Mouse (Mus musculus) limb, embryonic 12.5 days (tissue): ENCODE results near the gene Nmrk1. TPM values are rescaled to one million over a fixed set of nuclear protein-coding genes. Genes with fewer than 3 reads are reported as not detected.
"Not testable (repeated sequence)": the region's sequence is repeated elsewhere in the genome, so short reads cannot be mapped to it uniquely, and the experiment has no call there.

Experiments
- ATAC-seq: fragments of 200-750 bp; cut with Nextera tagmentation; 2 replicates; pipeline ENCODE4 v1.8.0; 2017; ENCODE audit warnings: low read depth, moderate TSS enrichment; ENCODE audit not compliant: insufficient number of reproducible peaks, insufficient read depth, low FRiP score, low TSS enrichment
- H3K27ac ChIP-seq: fragments of 300-500 bp; sonication (generic); 2 replicates; pipeline ENCODE4 v1.5.1; 2016; ENCODE audit warnings: mild to moderate bottlenecking, moderate library complexity
- H3K27me3 ChIP-seq: fragments of 300-500 bp; sonication (generic); 2 replicates; pipeline ENCODE4 v1.6.1; 2016; ENCODE audit warnings: mild to moderate bottlenecking, moderate library complexity
- H3K36me3 ChIP-seq: fragments of 300-500 bp; sonication (generic); 2 replicates; pipeline ENCODE4 v1.6.1; 2016; ENCODE audit warnings: mild to moderate bottlenecking, moderate library complexity
- H3K4me1 ChIP-seq: fragments of 300-500 bp; sonication (generic); replicated peaks from 2 replicates; pipeline ENCODE4 v1.6.1; 2016
- H3K4me2 ChIP-seq: fragments of 300-500 bp; sonication (generic); 2 replicates; pipeline ENCODE4 v1.6.1; 2016; ENCODE audit warnings: mild to moderate bottlenecking, moderate library complexity
- H3K4me3 ChIP-seq: fragments of 300-500 bp; sonication (generic); replicated peaks from 2 replicates; pipeline ENCODE4 v1.5.1; 2016; ENCODE audit warnings: mild to moderate bottlenecking
- H3K9ac ChIP-seq: fragments of 300-500 bp; sonication (generic); replicated peaks from 2 replicates; pipeline ENCODE4 v1.6.1; 2016; ENCODE audit warnings: mild to moderate bottlenecking, moderate library complexity
- H3K9me3 ChIP-seq: fragments of 300-500 bp; sonication (generic); 2 replicates; pipeline ENCODE4 v1.6.1; 2016; ENCODE audit warnings: mild to moderate bottlenecking, moderate library complexity
- WGBS: fragments of 180-500 bp; shearing (Covaris S2); methylation state at CpG from one replicate; pipeline ENCODE4 v1.1.7; 2016; 5-methylcytosine and 5-hydroxymethylcytosine counted together
- polyA plus RNA-seq: library from polyadenylated mRNA; unstranded; fragments of >200 nt; fragmentation: Nextera tagmentation; extraction: Ambion mirVana; gene quantifications from 2 replicates; pipeline ENCODE4 v1.2.1, GENCODE M21; 2016

Nmrk1 gene
- 11.2 and 11.8 TPM in 2 replicates for polyA plus RNA-seq

DNA sequence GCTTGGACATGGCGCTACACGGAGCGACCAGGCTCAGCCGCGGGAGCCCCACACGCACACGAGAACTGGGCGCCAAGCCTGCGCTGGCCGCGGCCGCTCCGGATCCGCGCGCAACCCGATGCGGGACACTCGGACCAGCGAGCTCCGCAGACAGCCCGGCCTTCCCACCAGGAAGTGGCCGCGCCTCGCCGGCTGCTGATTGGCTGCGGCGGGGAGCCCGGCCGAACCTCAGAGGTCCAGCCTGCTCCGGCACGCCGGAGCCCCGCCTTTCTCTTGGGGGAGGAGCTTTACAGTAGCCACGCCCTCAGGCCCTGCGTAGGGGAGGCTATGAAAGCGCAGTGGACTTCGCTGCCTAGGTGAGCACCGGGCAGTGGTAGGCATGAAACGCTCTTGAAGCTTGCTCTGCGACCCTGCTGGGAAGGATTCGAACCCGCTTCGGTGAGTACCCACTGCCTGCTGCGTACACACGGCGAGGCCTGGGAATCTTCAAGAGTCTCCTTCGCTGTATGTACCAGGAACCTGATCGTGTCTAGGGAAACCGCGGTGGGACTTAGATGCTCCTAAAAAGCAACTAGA is at the start of gene Nmrk1, which contains the start of gene Ostf1:
Gene Nmrk1 (plus strand): TSS at position 307 of the 576 bp plus-strand sequence.
Gene Ostf1 (minus strand): TSS at position 180 of the 576 bp plus-strand sequence.
- peak; percentile 94 for ATAC-seq
- peak within 1 kb of the TSS; percentile 76 for H3K4me3 ChIP-seq

DNA sequence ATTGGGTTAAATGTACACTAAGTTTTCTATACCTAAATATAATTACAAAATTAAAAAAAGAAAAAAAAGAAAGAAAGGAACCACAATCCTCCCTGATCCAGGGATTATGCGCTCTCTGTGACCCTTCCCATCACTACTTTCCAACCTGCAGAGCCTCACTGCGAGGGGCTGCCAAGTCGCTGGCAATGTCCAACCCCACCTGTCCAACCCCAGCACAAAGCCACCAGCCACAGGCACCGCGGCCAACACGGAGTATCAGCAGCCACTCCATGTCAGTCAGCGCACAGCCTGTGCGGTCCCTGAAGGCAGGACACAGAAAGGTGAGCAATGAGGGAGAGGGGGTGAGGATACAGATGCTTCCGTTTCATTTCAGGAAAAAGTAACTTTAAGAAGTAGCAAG is 49.5 kb upstream of the Nmrk1 start:
- Histone ChIP-seq H3K4me2 (no peak overlapping the region), H3K9ac (no peak overlapping the region), H3K9me3 (no peaks in the 10 kb centered on the region), H3K4me3 (no peak overlapping the region), H3K36me3 (peaks cover 4% of the 10 kb centered on the region; the same call in 1 of the 2 replicates), H3K4me1 (peaks cover 29% of the 10 kb centered on the region), H3K27me3 (no peaks in the 10 kb centered on the region), H3K27ac (no peak overlapping the region)
- ATAC-seq, result no peak
- WGBS, result 89% methylated on average over 9 of the region's 9 CpGs

More for the DNA sequence above, at the start of gene Nmrk1, which contains the start of gene Ostf1:
- H3K4me2 ChIP-seq, result peak within 1 kb of the TSS; percentile 90
- 0 out of 2 replicates have a peak, but pooled peaks cover 3% of the 10 kb centered on the region for H3K27me3 ChIP-seq
- peaks cover 17% of the 10 kb centered on the region for H3K4me1 ChIP-seq
- H3K27ac ChIP-seq, result peak within 1 kb of the TSS; percentile 76
- 1% methylated on average over 45 of the region's 51 CpGs for WGBS
- peak within 1 kb of the TSS; percentile 67 for H3K9ac ChIP-seq
- no peaks in the 10 kb centered on the region for H3K36me3 ChIP-seq
- H3K9me3 ChIP-seq, result no peaks in the 10 kb centered on the region

DNA sequence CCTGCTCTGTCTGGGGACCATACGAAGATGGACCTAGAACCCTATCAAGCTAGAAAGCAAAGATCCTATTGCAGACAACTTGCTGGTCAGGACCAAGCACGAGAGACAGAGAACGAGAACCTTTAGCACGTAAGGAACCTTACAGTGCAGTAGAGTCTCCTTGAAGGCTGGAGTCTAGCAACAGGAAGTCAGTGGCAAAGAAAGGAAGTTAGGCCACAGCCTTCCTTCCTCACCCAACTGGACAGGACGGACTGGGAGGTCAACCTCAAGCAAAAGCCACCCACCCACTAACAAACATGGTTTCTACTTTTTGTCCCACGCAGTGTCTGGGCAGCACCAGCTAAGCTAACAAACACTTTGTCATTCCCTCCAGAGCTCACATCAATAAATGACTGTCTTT is 48.9 kb upstream of the Nmrk1 start:
- Histone ChIP-seq H3K36me3 (peaks cover 4% of the 10 kb centered on the region; the same call in 1 of the 2 replicates), H3K9me3 (no peaks in the 10 kb centered on the region), H3K27me3 (no peaks in the 10 kb centered on the region), H3K4me1 (peaks cover 27% of the 10 kb centered on the region), H3K4me3 (no peak overlapping the region), H3K4me2 (no peak overlapping the region), H3K9ac (no peak overlapping the region), H3K27ac (no peak overlapping the region)
- 84% methylated on average over 6 of the region's 6 CpGs for WGBS
- no peak for ATAC-seq

DNA sequence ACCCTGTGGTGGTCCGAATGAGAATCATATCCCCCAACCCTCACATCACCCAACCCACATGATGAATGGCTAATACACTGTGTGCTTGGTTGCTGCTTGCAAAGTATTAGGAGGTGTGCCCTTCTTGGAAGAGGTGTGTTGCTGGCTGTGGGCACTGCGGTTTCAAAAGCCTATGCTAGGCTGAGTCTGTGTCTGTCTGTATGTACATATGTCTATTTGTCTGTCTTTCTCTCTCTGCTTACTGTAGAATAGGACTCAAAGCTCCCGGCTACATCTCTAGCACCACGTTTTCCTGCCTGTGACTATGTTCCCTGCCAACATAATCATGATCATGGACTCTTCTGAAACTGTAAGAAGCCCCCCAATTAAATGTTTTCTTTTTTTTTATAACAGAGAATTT is 48.0 kb upstream of the Nmrk1 start:
- H3K27ac ChIP-seq, result no peak overlapping the region
- ATAC-seq, result no peak
- H3K4me1 ChIP-seq, result peaks cover 19% of the 10 kb centered on the region
- 85% methylated on average over 4 of the region's 4 CpGs for WGBS
- H3K4me2 ChIP-seq, result no peak overlapping the region
- H3K4me3 ChIP-seq, result no peak overlapping the region
- H3K9ac ChIP-seq, result no peak overlapping the region
- H3K27me3 ChIP-seq, result no peaks in the 10 kb centered on the region
- no peaks in the 10 kb centered on the region for H3K9me3 ChIP-seq
- peaks cover 4% of the 10 kb centered on the region; the same call in 1 of the 2 replicates for H3K36me3 ChIP-seq

DNA sequence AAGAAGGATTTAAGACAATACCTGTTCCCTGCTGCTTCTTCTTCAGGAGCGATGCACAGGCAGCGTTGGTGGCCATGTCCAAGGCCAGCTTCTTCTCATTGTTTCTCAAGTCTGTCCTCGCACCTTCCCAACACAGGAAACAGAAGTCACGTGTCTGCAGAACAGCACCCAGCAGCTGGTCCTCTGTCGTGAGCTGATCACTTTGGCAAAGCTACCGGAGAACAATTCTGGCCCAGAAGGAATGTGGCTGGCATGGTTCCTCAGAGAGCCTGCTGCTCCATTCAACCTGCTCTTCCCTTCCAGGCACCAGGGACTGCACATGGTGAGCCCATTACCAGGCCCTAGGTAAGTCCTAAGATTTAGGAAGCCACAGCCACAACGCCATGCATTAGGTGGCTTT is 47.1 kb upstream of the Nmrk1 start:
- 93% methylated on average over 7 of the region's 7 CpGs for WGBS
- Histone ChIP-seq H3K4me2 (no peak overlapping the region), H3K9ac (no peak overlapping the region), H3K27ac (no peak overlapping the region), H3K9me3 (no peaks in the 10 kb centered on the region), H3K4me3 (no peak overlapping the region), H3K36me3 (peaks cover 4% of the 10 kb centered on the region; the same call in 1 of the 2 replicates), H3K4me1 (peaks cover 16% of the 10 kb centered on the region), H3K27me3 (no peaks in the 10 kb centered on the region)
- ATAC-seq, result no peak

DNA sequence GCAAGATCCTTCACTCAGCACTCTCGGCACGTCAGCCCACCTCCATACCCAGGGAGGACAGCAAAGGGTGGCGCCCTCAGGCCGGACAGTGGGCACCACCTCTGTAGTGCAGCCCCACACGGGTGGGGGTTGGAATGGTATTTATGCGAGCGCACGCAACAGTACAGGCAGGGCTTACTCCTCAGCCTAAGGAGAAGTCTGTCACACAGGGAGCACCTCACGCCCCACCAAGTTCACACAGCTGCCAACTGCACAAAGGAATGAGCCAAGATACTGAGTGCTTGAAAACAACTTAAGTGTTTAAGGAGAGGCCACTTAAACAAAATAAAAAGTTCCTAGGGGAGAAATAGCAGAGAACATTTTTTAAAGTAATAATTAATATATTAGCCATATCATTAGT is 44.6 kb upstream of the Nmrk1 start:
- ATAC-seq, result no peak
- Histone ChIP-seq H3K9me3 (no peaks in the 10 kb centered on the region), H3K36me3 (no peaks in the 10 kb centered on the region), H3K4me1 (peaks cover 29% of the 10 kb centered on the region), H3K9ac (no peak overlapping the region), H3K4me3 (no peak overlapping the region), H3K27ac (0 out of 2 replicates have a peak overlapping the region, but pooled peaks have one; percentile 31), H3K27me3 (no peaks in the 10 kb centered on the region), H3K4me2 (no peak overlapping the region)
- whole genome bisulfite sequencing, result 80% methylated on average over 9 of the region's 9 CpGs

DNA sequence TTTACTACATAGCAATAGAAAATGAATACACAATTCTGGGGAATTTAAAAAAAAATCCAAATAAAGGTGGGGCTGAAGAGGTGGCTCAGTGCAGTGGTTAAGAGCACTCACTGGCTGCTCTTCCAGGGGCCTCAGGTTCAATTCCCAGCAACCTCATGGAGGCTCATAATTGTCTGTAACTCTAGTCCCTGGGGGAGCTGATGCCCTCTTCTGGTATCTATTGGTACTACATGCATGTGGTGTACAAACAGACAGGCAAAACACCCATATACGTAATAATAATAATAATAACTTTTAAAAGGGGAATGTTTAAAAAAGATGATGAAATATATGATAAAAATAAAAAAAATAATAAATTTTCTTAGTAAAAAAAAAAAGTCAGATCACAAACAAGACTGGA is 43.5 kb upstream of the Nmrk1 start:
- 93% methylated on average over 1 of the region's 1 CpGs for WGBS
- Histone ChIP-seq H3K4me2 (no peak overlapping the region), H3K9ac (no peak overlapping the region), H3K27me3 (no peaks in the 10 kb centered on the region), H3K36me3 (no peaks in the 10 kb centered on the region), H3K9me3 (no peaks in the 10 kb centered on the region), H3K27ac (no peak overlapping the region), H3K4me1 (peaks cover 29% of the 10 kb centered on the region), H3K4me3 (no peak overlapping the region)
- ATAC-seq, result no peak

DNA sequence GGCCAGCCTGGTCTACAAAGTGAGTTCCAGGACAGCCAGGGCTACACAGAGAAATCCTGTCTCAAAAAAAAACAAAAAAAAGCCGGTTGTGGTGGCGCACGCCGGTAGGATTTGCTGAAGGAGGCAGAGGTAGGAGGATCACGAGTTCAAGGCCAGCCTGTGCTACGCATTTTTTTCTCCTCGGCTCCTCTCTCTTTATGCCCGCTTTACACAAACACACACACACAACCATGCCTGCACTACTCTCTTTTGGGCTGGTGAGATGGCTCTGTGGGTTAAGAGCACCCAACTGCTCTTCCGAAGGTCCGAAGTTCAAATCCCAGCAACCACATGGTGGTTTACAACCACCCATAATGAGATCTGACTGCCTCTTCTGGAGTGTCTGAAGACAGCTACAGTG is 42.9 kb upstream of the Nmrk1 start:
- not testable (repeated sequence) for H3K4me3 ChIP-seq, H3K36me3 ChIP-seq, ATAC-seq, H3K4me2 ChIP-seq, H3K9me3 ChIP-seq, H3K9ac ChIP-seq, H3K27ac ChIP-seq, H3K27me3 ChIP-seq
- peaks cover 29% of the 10 kb centered on the region for H3K4me1 ChIP-seq
- 93% methylated on average over 10 of the region's 10 CpGs for WGBS

DNA sequence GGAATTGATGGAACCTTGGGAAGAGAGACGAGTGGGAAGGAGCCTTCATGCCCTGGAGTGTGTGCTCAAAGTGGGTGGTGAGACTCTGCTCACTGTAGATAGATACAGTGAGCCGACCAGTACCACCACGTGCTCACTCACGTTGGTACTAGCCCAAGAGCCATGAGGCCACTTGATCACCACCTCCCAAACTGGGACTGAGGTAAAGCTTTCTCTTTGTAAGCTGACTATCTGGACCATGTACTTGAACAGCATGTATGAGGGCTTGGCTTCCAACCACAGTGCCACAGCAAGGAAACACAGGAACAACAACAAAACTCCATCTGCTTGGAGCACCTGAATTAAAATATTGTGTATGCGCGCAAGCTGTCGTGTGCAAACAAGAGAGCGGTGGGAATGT is 42.5 kb upstream of the Nmrk1 start:
- Histone ChIP-seq H3K4me2 (no peak overlapping the region), H3K27ac (no peak overlapping the region), H3K27me3 (no peaks in the 10 kb centered on the region), H3K9ac (no peak overlapping the region), H3K9me3 (no peaks in the 10 kb centered on the region), H3K4me1 (peaks cover 29% of the 10 kb centered on the region), H3K36me3 (no peaks in the 10 kb centered on the region), H3K4me3 (no peak overlapping the region)
- 93% methylated on average over 8 of the region's 8 CpGs for WGBS
- ATAC-seq, result no peak

DNA sequence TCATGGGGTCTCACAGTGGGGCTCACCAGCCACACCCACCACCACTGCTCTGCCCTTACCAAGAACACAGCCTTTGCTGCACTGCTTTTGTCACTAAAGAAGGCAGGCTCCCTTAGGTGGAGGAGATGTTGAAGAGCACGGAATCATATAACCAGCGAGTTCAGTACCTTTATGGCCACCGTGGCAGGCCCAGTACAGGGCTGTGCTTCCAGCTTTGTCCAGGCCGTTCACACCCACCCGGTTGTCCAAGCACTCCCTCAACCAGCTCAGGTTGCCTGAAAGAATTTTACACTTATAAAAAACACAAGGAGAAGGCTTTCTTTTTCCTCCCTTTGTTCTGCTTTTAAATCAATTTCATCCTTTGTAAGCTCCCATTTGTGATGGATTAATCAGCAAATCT is 41.5 kb upstream of the Nmrk1 start:
- no peak overlapping the region for H3K9ac ChIP-seq
- ATAC-seq, result no peak
- no peaks in the 10 kb centered on the region for H3K27me3 ChIP-seq
- no peak overlapping the region for H3K27ac ChIP-seq
- no peaks in the 10 kb centered on the region for H3K36me3 ChIP-seq
- H3K4me3 ChIP-seq, result no peak overlapping the region
- no peaks in the 10 kb centered on the region for H3K9me3 ChIP-seq
- peaks cover 29% of the 10 kb centered on the region for H3K4me1 ChIP-seq
- H3K4me2 ChIP-seq, result no peak overlapping the region
- whole genome bisulfite sequencing, result 64% methylated on average over 5 of the region's 5 CpGs

DNA sequence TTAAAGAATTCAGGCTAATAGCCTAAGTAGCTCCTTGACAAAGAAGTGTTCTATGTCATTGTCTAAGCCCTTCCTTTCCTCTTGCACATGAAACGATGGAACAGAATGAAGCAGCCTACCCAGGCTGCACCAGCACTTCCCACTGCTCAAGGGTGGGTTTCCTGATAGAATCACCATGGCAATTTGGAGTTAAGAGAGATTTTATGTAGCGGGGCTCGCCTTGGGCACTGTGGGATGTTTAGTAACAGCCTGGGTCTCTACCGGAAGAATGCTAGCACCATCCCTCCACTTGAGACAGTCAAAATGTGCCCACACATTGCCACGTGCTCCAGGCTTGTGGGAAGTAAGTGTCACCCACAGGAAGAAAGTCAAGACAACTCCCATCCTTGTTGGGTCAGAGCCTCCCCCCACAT is 40.8 kb upstream of the Nmrk1 start:
- ATAC-seq, result peak; percentile 57; the same call in 1 of the 2 replicates
- no peaks in the 10 kb centered on the region for H3K9me3 ChIP-seq
- H3K4me1 ChIP-seq, result peaks cover 24% of the 10 kb centered on the region
- no peaks in the 10 kb centered on the region for H3K36me3 ChIP-seq
- H3K9ac ChIP-seq, result no peak overlapping the region
- no peak overlapping the region for H3K4me3 ChIP-seq
- H3K4me2 ChIP-seq, result no peak overlapping the region
- whole genome bisulfite sequencing, result 55% methylated on average over 5 of the region's 5 CpGs
- H3K27ac ChIP-seq, result no peak overlapping the region
- H3K27me3 ChIP-seq, result no peaks in the 10 kb centered on the region

DNA sequence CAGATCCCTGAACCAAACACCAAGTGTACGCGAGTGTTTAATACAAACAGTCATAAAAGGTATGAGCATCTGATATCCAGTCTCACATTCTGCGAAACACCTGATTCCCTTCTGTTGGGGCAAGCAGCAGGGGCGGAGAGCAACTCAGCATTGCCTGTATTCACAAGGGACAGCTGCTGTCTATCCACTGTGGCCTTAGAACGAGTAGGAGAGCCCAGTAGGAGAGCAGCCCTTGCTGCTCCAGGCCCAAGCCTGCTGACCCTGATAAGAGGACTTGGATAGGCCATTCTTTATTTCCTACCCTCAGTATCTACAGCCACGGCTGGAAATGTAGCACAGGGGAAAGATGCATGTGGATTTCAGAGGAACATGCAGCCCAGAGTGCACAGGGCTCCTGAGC is 38.8 kb upstream of the Nmrk1 start:
- H3K36me3 ChIP-seq, result no peaks in the 10 kb centered on the region
- no peak for ATAC-seq
- H3K9ac ChIP-seq, result no peak overlapping the region
- H3K4me2 ChIP-seq, result no peak overlapping the region
- H3K4me1 ChIP-seq, result peaks cover 13% of the 10 kb centered on the region; the same call in 1 of the 2 replicates
- H3K4me3 ChIP-seq, result no peak overlapping the region
- H3K9me3 ChIP-seq, result no peaks in the 10 kb centered on the region
- no peaks in the 10 kb centered on the region for H3K27me3 ChIP-seq
- 80% methylated on average over 6 of the region's 6 CpGs for WGBS
- H3K27ac ChIP-seq, result no peak overlapping the region
